Mouse (Mus musculus): ENCODE results near the gene Gm49383. TPM values are rescaled to one million over a fixed set of nuclear protein-coding genes. Genes with fewer than 3 reads are reported as not detected.

The Gm49383 gene
- total RNA-seq, 1 experiment: 11.7 TPM

- H3K4me1 ChIP-seq (ENCODE audit: control insufficient read depth in 2 of 2, insufficient read depth in 2 of 2, low read length in 2 of 2, poor library complexity in 1 of 2): peaks cover 0 to 6% of the 10 kb centered on the region in 2 experiments; a peak in 1 of 4 replicates
- in situ Hi-C loops (cut with MboI; ENCODE audit: low sequenced_read_pairs in 2 of 2, unreplicated experiment in 2 of 2): no loop called here
- no peak for DNase-seq (ENCODE audit: low read depth, low spot score)
- TF ChIP-seq MAFK (IDR thresholded peaks at IDR 0.05; ENCODE audit: insufficient read depth, low read depth, low read length) (no peak), CHD2 (IDR thresholded peaks at IDR 0.05; ENCODE audit: low read depth, low read length) (no peak), HCFC1 (IDR thresholded peaks at IDR 0.05; ENCODE audit: borderline replicate concordance, insufficient read depth, low read length) (no peak), ZC3H11A (IDR thresholded peaks at IDR 0.05; ENCODE audit: borderline replicate concordance, low read depth, low read length) (no peak), ZNF384 (IDR thresholded peaks at IDR 0.05; ENCODE audit: low read depth, low read length) (no peak)
- H3K36me3 ChIP-seq (ENCODE audit: control insufficient read depth, insufficient read depth, low read length, poor library complexity, severe bottlenecking): no peaks in the 10 kb centered on the region
- no peak overlapping the region for H3K9ac ChIP-seq (ENCODE audit: insufficient read depth, low read depth, low read length, poor library complexity, severe bottlenecking)
- no peaks in the 10 kb centered on the region for H3K9me3 ChIP-seq (ENCODE audit: control insufficient read depth, insufficient read depth, low read depth, low read length)
- no peak overlapping the region for H3K4me3 ChIP-seq (ENCODE audit: insufficient read depth in 1 of 2, low read depth in 1 of 2, low read length in 2 of 2, poor library complexity in 1 of 2, severe bottlenecking in 1 of 2)
- H3K27ac ChIP-seq (ENCODE audit: insufficient read depth, low read depth, low read length, poor library complexity, severe bottlenecking): no peak overlapping the region
Measured at GRCm38 (mm10) chr12:69139201-69139600, 57.7 kb downstream of the Gm49383 start.

Other genes starting within 250 kb of the Gm49383 start
- 5,422 and 5,676 TPM in 2 replicates for gene Rps29, start 37.9 kb downstream of the Gm49383 start, total RNA-seq (2012; rRNA removed)
- gene Lrr1, start 28.3 kb downstream of the Gm49383 start, total RNA-seq (2012; rRNA removed): 4.7 and 10.4 TPM in 2 replicates
- 947 and 1,086 TPM in 2 replicates for gene Rpl36al, start 13.0 kb downstream of the Gm49383 start, total RNA-seq (2012; rRNA removed)
- gene Mgat2, start 12.9 kb downstream of the Gm49383 start, total RNA-seq (2012; rRNA removed): 53.8 and 56.8 TPM in 2 replicates
- gene Dnaaf2, start 1.3 kb upstream of the Gm49383 start, total RNA-seq (2012; rRNA removed): 3.6 and 4.3 TPM in 2 replicates
- 9.8 and 12.1 TPM in 2 replicates for gene Gm49384, start 7.2 kb upstream of the Gm49383 start, total RNA-seq (2012; rRNA removed)
- 23.2 and 24.4 TPM in 2 replicates for gene Pole2, start 31.1 kb upstream of the Gm49383 start, total RNA-seq (2012; rRNA removed)
- gene Klhdc1, start 44.1 kb upstream of the Gm49383 start, total RNA-seq (2012; rRNA removed): 1.3 and 1.7 TPM in 2 replicates
- 28.2 and 40.7 TPM in 2 replicates for gene Klhdc2, start 99.6 kb upstream of the Gm49383 start, total RNA-seq (2012; rRNA removed)
- 46.9 and 47.9 TPM in 2 replicates for gene Nemf, start 160.1 kb upstream of the Gm49383 start, total RNA-seq (2012; rRNA removed)
- gene Arf6, start 175.0 kb upstream of the Gm49383 start, total RNA-seq (2012; rRNA removed): 74.7 and 89.3 TPM in 2 replicates
- 1.4 and 2.6 TPM in 2 replicates for gene Gm9887, start 175.4 kb upstream of the Gm49383 start, total RNA-seq (2012; rRNA removed)